Mouse (Mus musculus) telencephalon, adult 2 months (tissue): ENCODE measurements at regions not wholly inside any gene's neighbourhood (a gene's known extent, or its start where the extent isn't known, plus 50 kb on each side); places are given as distances from the start of the nearest gene placed in this dataset.

Experiments used
- DNase-seq: peaks from one replicate; pipeline ENCODE4 v3.0.0-alpha.2; 2011; ENCODE audit warnings: low read depth, low spot score

- peak; percentile 63 for DNase-seq
These were observed 74.8 kb upstream of the Sult1c1 start for GRCm38 (mm10) chr17:54065187-54065795.

GRCm38 (mm10) chr17:54061280-54061679 is 70.8 kb upstream of the Sult1c1 start:
- DNase-seq: peak; percentile 11
